Mouse (Mus musculus): ENCODE measurements around the gene Olfr912.

Olfr912 gene

DNA sequence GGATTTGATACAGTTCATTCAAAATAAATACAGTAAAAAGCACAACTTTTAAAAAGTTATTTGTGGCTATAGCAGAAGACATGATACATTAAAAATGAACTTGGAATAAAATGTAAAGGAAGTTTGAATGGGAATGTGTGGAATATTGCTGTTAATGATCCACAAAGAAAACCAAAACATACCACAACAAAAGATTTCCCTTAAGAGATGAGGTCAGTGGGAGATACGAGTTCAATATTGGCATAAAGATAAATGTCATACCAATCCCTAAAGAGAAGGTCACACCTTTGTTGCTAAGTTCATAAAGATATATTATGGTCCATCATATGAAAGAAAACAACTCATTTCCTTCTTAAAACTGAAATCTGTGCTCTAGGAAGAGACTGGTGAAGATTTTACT, at the start of gene Olfr912:
Gene Olfr912, plus strand, starts transcription at position 301 of the 400 bp plus-strand sequence.
- TF ChIP-seq GATA4 (IDR thresholded peaks at IDR 0.05; ENCODE audit: insufficient replicate concordance, low read length) = no peak

DNA sequence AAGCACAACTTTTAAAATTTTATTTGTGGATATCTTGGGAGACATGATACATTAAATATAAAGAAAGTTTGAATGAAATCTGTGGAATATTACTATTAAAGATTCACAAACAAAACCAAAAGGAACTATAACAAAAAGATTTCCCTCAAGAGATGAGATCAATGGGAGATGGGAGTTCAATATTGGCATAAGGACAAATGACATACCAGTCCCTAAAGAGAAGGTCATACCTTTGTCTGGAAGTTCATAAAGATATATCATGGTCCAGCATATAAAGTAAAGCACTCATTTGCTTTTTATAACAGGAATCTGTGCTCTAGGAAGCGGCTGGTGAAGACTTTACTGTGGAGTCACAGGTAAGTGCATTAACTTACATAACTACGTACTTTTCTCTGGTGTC, 42.4 kb upstream of the Olfr912 start, which contains the start of gene Olfr910:
Gene Olfr910, plus strand, starts transcription at position 301 of the 400 bp plus-strand sequence.
- TF ChIP-seq GATA4 (IDR thresholded peaks at IDR 0.05; ENCODE audit: insufficient replicate concordance, low read length) = no peak

DNA sequence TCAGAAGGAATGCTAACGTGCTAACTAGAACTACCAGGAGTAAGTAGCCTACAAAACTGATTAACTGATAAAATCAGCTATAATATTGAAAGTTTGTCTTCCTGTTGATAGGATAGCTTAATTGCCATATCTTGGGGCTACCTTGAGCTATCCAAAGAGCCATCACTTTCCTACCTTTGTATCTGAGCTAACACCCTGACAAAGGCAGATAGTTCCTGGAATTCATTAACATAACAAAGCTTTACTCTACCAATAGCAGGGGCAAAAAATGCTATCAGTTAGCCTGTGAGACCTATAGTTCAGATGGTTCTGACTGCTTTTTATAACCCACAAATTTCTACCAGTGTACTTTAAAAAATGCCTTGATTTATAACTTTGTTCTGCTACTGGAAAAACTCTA, 11.1 kb downstream of the Olfr912 start:
- TF ChIP-seq GATA4 (IDR thresholded peaks at IDR 0.05; ENCODE audit: insufficient replicate concordance, low read length) = no peak

DNA sequence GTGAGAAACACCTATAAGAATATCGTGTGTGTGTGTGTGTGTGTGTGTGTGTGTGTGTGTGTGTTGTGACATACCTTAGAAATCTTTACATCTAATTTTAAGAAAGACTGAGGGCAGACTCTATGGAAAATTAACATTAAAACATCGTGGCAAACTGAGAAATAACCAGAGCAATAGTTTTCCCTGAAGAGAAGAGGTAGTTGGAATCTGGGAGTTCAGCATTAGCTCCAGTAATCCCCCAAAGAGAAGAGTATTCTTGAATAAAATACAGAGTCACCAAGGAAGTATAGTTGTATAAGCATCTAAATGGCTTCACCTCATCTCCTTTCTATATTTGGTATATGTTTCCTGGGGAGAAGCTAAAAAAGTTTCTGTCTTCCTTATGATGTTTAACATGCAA, 12.5 kb downstream of the Olfr912 start, which contains the start of gene Olfr913:
Gene Olfr913, plus strand, starts transcription at position 301 of the 400 bp plus-strand sequence.
- no peak for TF ChIP-seq GATA4 (IDR thresholded peaks at IDR 0.05; ENCODE audit: insufficient replicate concordance, low read length)

DNA sequence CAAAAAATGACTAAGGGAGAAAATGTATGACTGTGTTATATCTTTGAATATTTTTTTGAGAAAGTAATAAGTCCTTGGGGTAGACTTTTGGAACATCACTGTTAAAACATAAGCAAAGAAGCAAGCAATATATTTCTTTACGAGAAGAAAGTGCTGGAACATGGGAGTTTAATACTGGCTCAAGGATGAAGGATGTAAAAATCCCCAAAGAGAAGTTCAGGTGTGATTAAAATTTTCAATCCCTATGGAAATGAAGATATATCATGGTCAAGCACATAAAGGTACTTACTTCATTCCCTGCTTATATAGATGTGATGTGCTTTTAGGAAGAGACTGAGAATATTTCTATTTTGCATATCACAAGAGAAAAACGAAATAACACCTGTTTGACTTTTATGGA, 24.8 kb downstream of the Olfr912 start, which contains the start of gene Olfr914:
Gene Olfr914, plus strand, starts transcription at position 301 of the 400 bp plus-strand sequence.
- TF ChIP-seq GATA4 (IDR thresholded peaks at IDR 0.05; ENCODE audit: insufficient replicate concordance, low read length) = no peak

DNA sequence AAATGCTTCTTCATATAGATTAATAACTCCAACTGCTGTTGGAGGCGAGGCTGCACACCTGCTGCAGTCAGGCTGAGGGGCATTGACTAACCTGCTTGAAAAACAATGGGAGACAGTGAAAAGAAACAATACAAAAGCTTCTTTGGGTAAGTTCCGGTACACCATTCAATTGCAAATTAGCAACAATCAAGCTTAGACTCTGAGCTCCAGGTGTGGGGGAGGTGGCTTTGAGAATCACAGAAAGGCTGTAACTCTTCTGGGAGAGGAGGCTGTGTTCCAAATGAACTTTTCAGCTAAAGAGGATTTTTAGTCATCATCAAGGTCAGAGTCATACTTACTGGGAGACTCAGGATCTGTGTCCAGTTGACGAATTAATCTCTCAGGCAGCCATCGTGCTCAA, 52.4 kb downstream of the Olfr912 start:
- no peak for TF ChIP-seq GATA4 (IDR thresholded peaks at IDR 0.05; ENCODE audit: insufficient replicate concordance, low read length)

All from liver, adult (tissue).